8 mouse cellular contexts compared by ENCODE assay signal in genomic region chr19:32484941-32485660, GRCm38 (mm10). TPM values are rescaled to one million over a fixed set of nuclear protein-coding genes. Genes with fewer than 3 reads are reported as not detected.
A peak's percentile ranks its signal among the peaks of the same experiment; 100 is the strongest.
DNase-seq lines count a peak whose midpoint lies in the region; ATAC-seq lines count a peak whose summit lies in the region.

No protein-coding gene starts in this region.

- H3K4me3 ChIP-seq in forebrain, embryonic 10.5 days: peak overlapping the region; percentile 79
- H3K4me3 ChIP-seq in liver, embryonic 13.5 days (replicated peaks): peak overlapping the region; percentile 86

- H3K4me1 ChIP-seq in forebrain, embryonic 10.5 days: peaks cover 33% of the 10 kb centered on the region
- H3K4me1 ChIP-seq in liver, embryonic 13.5 days (replicated peaks): peaks cover 74% of the 10 kb centered on the region

- H3K9ac ChIP-seq in liver, embryonic 13.5 days: peak overlapping the region; percentile 93

- DNase-seq in heart, adult 11 months: peak; percentile 68
- no peak for DNase-seq in heart, postnatal 10 days
- DNase-seq in CD4-positive, CD25-positive, alpha-beta regulatory T cell, adult 2 months (ENCODE audit: low read depth, low spot score): peak; percentile 15
- no peak for DNase-seq in forebrain, embryonic 10.5 days (ENCODE audit: extremely low spot score, low spot score)
- DNase-seq in liver, embryonic 13.5 days: no peak
- DNase-seq in layer of hippocampus, adult 8-10 months (ENCODE audit: low spot score in 2 of 2): no peak
- DNase-seq in adrenal gland, postnatal 36 days: no peak
- no peak for DNase-seq in kidney, postnatal 10 days

- 22% methylated on average over 13 of the region's 13 CpGs for WGBS in forebrain, embryonic 10.5 days
- 16% methylated on average over 13 of the region's 13 CpGs for WGBS in liver, embryonic 13.5 days (ENCODE audit: insufficient replicate concordance)

- H3K4me2 ChIP-seq in liver, embryonic 13.5 days: peak overlapping the region; percentile 84

- no peaks in the 10 kb centered on the region; the same call in 1 of the 2 replicates for H3K36me3 ChIP-seq in forebrain, embryonic 10.5 days (replicated peaks)
- H3K36me3 ChIP-seq in liver, embryonic 13.5 days: peaks cover 5% of the 10 kb centered on the region; the same call in 1 of the 2 replicates

- no peak for ATAC-seq in liver, embryonic 13.5 days (ENCODE audit: low read depth)

- H3K27me3 ChIP-seq in forebrain, embryonic 10.5 days (ENCODE audit: poor library complexity, severe bottlenecking): no peaks in the 10 kb centered on the region
- H3K27me3 ChIP-seq in liver, embryonic 13.5 days: no peaks in the 10 kb centered on the region

- intact Hi-C loops in heart, postnatal 10 days (cut with DNase I): loop anchor here (5.0 kb wide), 2 partner anchors 313 to 513 kb away; no protein-coding TSS in a partner anchor

- H3K9me3 ChIP-seq in forebrain, embryonic 10.5 days: no peaks in the 10 kb centered on the region
- no peaks in the 10 kb centered on the region for H3K9me3 ChIP-seq in liver, embryonic 13.5 days (replicated peaks)

- H3K27ac ChIP-seq in forebrain, embryonic 10.5 days: peak overlapping the region; percentile 91
- peak overlapping the region; percentile 95 for H3K27ac ChIP-seq in liver, embryonic 13.5 days

RNA-seq across cellular contexts. Expression of gene Minpp1, which starts 0.5 kb away (rescaled TPM):
- 10 to 100 TPM; 21.8 to 24.6 TPM for total RNA-seq in heart, postnatal 10 days (2021)
- 64.0 and 64.2 TPM in 2 replicates for polyA plus RNA-seq in forebrain, embryonic 10.5 days (2016; fragmentation: Nextera tagmentation; extraction: Ambion mirVana)
- polyA plus RNA-seq in liver, embryonic 13.5 days (2015; fragmentation: Nextera tagmentation; extraction: Ambion mirVana): 99.9 and 110 TPM in 2 replicates
- total RNA-seq in layer of hippocampus, adult 8-10 months (2022): 10 to 100 TPM; 54.8 to 58.1 (median 55.9) TPM
- total RNA-seq in adrenal gland, postnatal 36 days (2021): 10 to 100 TPM; 35.8 to 43.3 TPM

RNA-seq across cellular contexts. Expression of gene Rpl9-ps6, which starts 18.7 kb away (rescaled TPM):
- total RNA-seq in heart, postnatal 10 days (2021): 10 to 100 TPM; 37.2 to 45.4 TPM
- 55.9 and 62.9 TPM in 2 replicates for polyA plus RNA-seq in forebrain, embryonic 10.5 days (2016; fragmentation: Nextera tagmentation; extraction: Ambion mirVana)
- 99.8 and 126 TPM in 2 replicates for polyA plus RNA-seq in liver, embryonic 13.5 days (2015; fragmentation: Nextera tagmentation; extraction: Ambion mirVana)
- total RNA-seq in layer of hippocampus, adult 8-10 months (2022): 10 to 100 TPM; 27.2 to 45.2 (median 37.3) TPM
- total RNA-seq in adrenal gland, postnatal 36 days (2021): 10 to 100 TPM; 50.7 to 57.0 TPM

Comparison
In these comparisons a context has a peak if more than half of its experiments do, and no peak if none do; other contexts are left out.
1. DNase-seq: peak in heart, adult 11 months (single experiment) and CD4-positive, CD25-positive, alpha-beta regulatory T cell, adult 2 months (single experiment); none in heart, postnatal 10 days (0 of 2), forebrain, embryonic 10.5 days (single experiment), liver, embryonic 13.5 days (single experiment), layer of hippocampus, adult 8-10 months (0 of 2), adrenal gland, postnatal 36 days (0 of 2) and kidney, postnatal 10 days (single experiment).